Mouse (Mus musculus) liver, embryonic 15.5 days (tissue): ENCODE data around the gene Itga11. TPM values are rescaled to one million over a fixed set of nuclear protein-coding genes. Genes with fewer than 3 reads are reported as not detected.
A peak's percentile ranks its signal among the peaks of the same experiment; 100 is the strongest.

Experiments used
- ATAC-seq: fragments of 200-750 bp; cut with Nextera tagmentation; 2 replicates; pipeline ENCODE4 v1.8.0; 2017; ENCODE audit warnings: moderate number of reproducible peaks, mild to moderate bottlenecking, moderate library complexity; ENCODE audit not compliant: insufficient read depth
- H3K27ac ChIP-seq: fragments of 300-500 bp; sonication (generic); replicated peaks from 2 replicates; pipeline ENCODE4 v1.5.1; 2015; ENCODE audit warnings: mild to moderate bottlenecking, inconsistent platforms
- H3K27me3 ChIP-seq: fragments of 300-500 bp; sonication (generic); 2 replicates; pipeline ENCODE4 v1.6.1; 2015; ENCODE audit warnings: mild to moderate bottlenecking, inconsistent platforms
- H3K36me3 ChIP-seq: fragments of 300-500 bp; sonication (generic); replicated peaks from 2 replicates; pipeline ENCODE4 v1.6.1; 2015; ENCODE audit warnings: moderate library complexity, mild to moderate bottlenecking, inconsistent platforms
- H3K4me1 ChIP-seq: fragments of 300-500 bp; sonication (generic); replicated peaks from 2 replicates; pipeline ENCODE4 v1.6.1; 2015; ENCODE audit warnings: inconsistent platforms
- H3K4me2 ChIP-seq: fragments of 300-500 bp; sonication (generic); 2 replicates; pipeline ENCODE4 v1.6.1; 2015; ENCODE audit warnings: moderate library complexity, mild to moderate bottlenecking, inconsistent platforms
- H3K4me3 ChIP-seq: fragments of 300-500 bp; sonication (generic); replicated peaks from 2 replicates; pipeline ENCODE4 v1.5.1; 2015; ENCODE audit warnings: mild to moderate bottlenecking, inconsistent platforms
- H3K9ac ChIP-seq: fragments of 300-500 bp; sonication (generic); 2 replicates; pipeline ENCODE4 v1.6.1; 2015; ENCODE audit warnings: moderate library complexity, mild to moderate bottlenecking, inconsistent platforms
- H3K9me3 ChIP-seq: fragments of 300-500 bp; sonication (generic); replicated peaks from 2 replicates; pipeline ENCODE4 v1.6.1; 2016; ENCODE audit warnings: inconsistent platforms
- WGBS: fragments of 180-500 bp; shearing (Covaris S2); methylation state at CpG from one replicate; pipeline ENCODE4 v1.1.7; 2015; ENCODE audit warnings: mixed read lengths; ENCODE audit not compliant: insufficient replicate concordance; 5-methylcytosine and 5-hydroxymethylcytosine counted together
- polyA plus RNA-seq: library from polyadenylated mRNA; unstranded; fragments of >200 nt; fragmentation: Nextera tagmentation; extraction: Ambion mirVana; gene quantifications from 2 replicates; pipeline ENCODE4 v1.2.1, GENCODE M21; 2015

Itga11 gene
- 0.12 and 0.16 TPM in 2 replicates for polyA plus RNA-seq

- Histone ChIP-seq H3K27me3 (peaks cover 41% of the 10 kb centered on the region), H3K9ac (no peak within 1 kb of the TSS), H3K4me2 (peak within 1 kb of the TSS; percentile 44), H3K4me3 (no peak within 1 kb of the TSS; the same call in 1 of the 2 replicates), H3K27ac (no peak within 1 kb of the TSS), H3K4me1 (no peaks in the 10 kb centered on the region), H3K9me3 (no peaks in the 10 kb centered on the region), H3K36me3 (no peaks in the 10 kb centered on the region)
- WGBS: 2% methylated on average over 45 of the region's 45 CpGs
- no peak for ATAC-seq
Observed at GRCm38 (mm10) chr9:62677641-62678549, at the start of gene Itga11. Gene Itga11, plus strand, starts transcription at chr9:62677826.

- no peak overlapping the region for H3K9ac ChIP-seq
- H3K4me1 ChIP-seq: no peaks in the 10 kb centered on the region
- no peak overlapping the region for H3K27ac ChIP-seq
- H3K4me3 ChIP-seq: no peak overlapping the region
- H3K4me2 ChIP-seq: no peak overlapping the region
- H3K27me3 ChIP-seq: no peaks in the 10 kb centered on the region
- no peak for ATAC-seq
- 53% methylated on average over 10 of the region's 10 CpGs for WGBS
- H3K9me3 ChIP-seq: no peaks in the 10 kb centered on the region
- H3K36me3 ChIP-seq: no peaks in the 10 kb centered on the region
Observed at GRCm38 (mm10) chr9:62630631-62631240, 46.9 kb upstream of the Itga11 start.

GRCm38 (mm10) chr9:62632392-62632791 is 45.2 kb upstream of the Itga11 start:
- Histone ChIP-seq H3K27ac (no peak overlapping the region), H3K9me3 (no peaks in the 10 kb centered on the region), H3K36me3 (no peaks in the 10 kb centered on the region), H3K4me3 (no peak overlapping the region), H3K4me2 (no peak overlapping the region), H3K9ac (no peak overlapping the region), H3K27me3 (no peaks in the 10 kb centered on the region), H3K4me1 (no peaks in the 10 kb centered on the region)
- ATAC-seq: no peak
- 52% methylated on average over 6 of the region's 6 CpGs for WGBS

- H3K4me2 ChIP-seq: no peak overlapping the region
- no peaks in the 10 kb centered on the region for H3K27me3 ChIP-seq
- 38% methylated on average over 6 of the region's 6 CpGs for WGBS
- H3K27ac ChIP-seq: no peak overlapping the region
- no peak overlapping the region for H3K9ac ChIP-seq
- H3K36me3 ChIP-seq: no peaks in the 10 kb centered on the region
- H3K4me3 ChIP-seq: no peak overlapping the region
- H3K9me3 ChIP-seq: no peaks in the 10 kb centered on the region
- ATAC-seq: no peak
- H3K4me1 ChIP-seq: no peaks in the 10 kb centered on the region
Observed at GRCm38 (mm10) chr9:62638045-62638444, 39.6 kb upstream of the Itga11 start.

GRCm38 (mm10) chr9:62639686-62640085 is 37.9 kb upstream of the Itga11 start:
- Histone ChIP-seq H3K4me2 (no peak overlapping the region), H3K4me3 (no peak overlapping the region), H3K9me3 (no peaks in the 10 kb centered on the region), H3K27me3 (no peaks in the 10 kb centered on the region), H3K27ac (no peak overlapping the region), H3K4me1 (no peaks in the 10 kb centered on the region), H3K9ac (no peak overlapping the region), H3K36me3 (no peaks in the 10 kb centered on the region)
- 52% methylated on average over 4 of the region's 4 CpGs for WGBS
- ATAC-seq: no peak

GRCm38 (mm10) chr9:62640188-62640587 is 37.4 kb upstream of the Itga11 start:
- H3K9ac ChIP-seq: no peak overlapping the region
- H3K4me3 ChIP-seq: no peak overlapping the region
- no peaks in the 10 kb centered on the region for H3K27me3 ChIP-seq
- no peak for ATAC-seq
- WGBS: 55% methylated on average over 2 of the region's 2 CpGs
- H3K4me2 ChIP-seq: no peak overlapping the region
- H3K36me3 ChIP-seq: no peaks in the 10 kb centered on the region
- no peak overlapping the region for H3K27ac ChIP-seq
- H3K4me1 ChIP-seq: no peaks in the 10 kb centered on the region
- H3K9me3 ChIP-seq: no peaks in the 10 kb centered on the region

GRCm38 (mm10) chr9:62645716-62646400 is 31.8 kb upstream of the Itga11 start:
- no peak overlapping the region for H3K4me2 ChIP-seq
- H3K27me3 ChIP-seq: no peaks in the 10 kb centered on the region
- no peak overlapping the region for H3K9ac ChIP-seq
- no peaks in the 10 kb centered on the region for H3K4me1 ChIP-seq
- WGBS: 72% methylated on average over 6 of the region's 6 CpGs
- no peaks in the 10 kb centered on the region for H3K9me3 ChIP-seq
- no peak for ATAC-seq
- H3K36me3 ChIP-seq: no peaks in the 10 kb centered on the region
- no peak overlapping the region for H3K27ac ChIP-seq
- H3K4me3 ChIP-seq: no peak overlapping the region

- no peaks in the 10 kb centered on the region for H3K36me3 ChIP-seq
- H3K9me3 ChIP-seq: no peaks in the 10 kb centered on the region
- no peak overlapping the region for H3K9ac ChIP-seq
- no peak for ATAC-seq
- H3K4me3 ChIP-seq: no peak overlapping the region
- WGBS: 61% methylated on average over 7 of the region's 7 CpGs
- no peak overlapping the region for H3K27ac ChIP-seq
- no peak overlapping the region for H3K4me2 ChIP-seq
- H3K4me1 ChIP-seq: no peaks in the 10 kb centered on the region
- no peaks in the 10 kb centered on the region for H3K27me3 ChIP-seq
Observed at GRCm38 (mm10) chr9:62646721-62647183, 30.9 kb upstream of the Itga11 start.

- no peak overlapping the region for H3K9ac ChIP-seq
- 78% methylated on average over 3 of the region's 3 CpGs for WGBS
- no peaks in the 10 kb centered on the region for H3K9me3 ChIP-seq
- no peak overlapping the region for H3K27ac ChIP-seq
- no peak overlapping the region for H3K4me2 ChIP-seq
- H3K4me3 ChIP-seq: no peak overlapping the region
- ATAC-seq: no peak
- H3K4me1 ChIP-seq: no peaks in the 10 kb centered on the region
- H3K27me3 ChIP-seq: no peaks in the 10 kb centered on the region
- H3K36me3 ChIP-seq: no peaks in the 10 kb centered on the region
Observed at GRCm38 (mm10) chr9:62649444-62649843, 28.2 kb upstream of the Itga11 start.

GRCm38 (mm10) chr9:62650764-62651163 is 26.9 kb upstream of the Itga11 start:
- no peaks in the 10 kb centered on the region for H3K36me3 ChIP-seq
- no peaks in the 10 kb centered on the region for H3K9me3 ChIP-seq
- no peaks in the 10 kb centered on the region for H3K27me3 ChIP-seq
- H3K4me1 ChIP-seq: no peaks in the 10 kb centered on the region
- H3K9ac ChIP-seq: no peak overlapping the region
- no peak overlapping the region for H3K4me2 ChIP-seq
- WGBS: 67% methylated on average over 6 of the region's 6 CpGs
- no peak overlapping the region for H3K27ac ChIP-seq
- ATAC-seq: no peak
- H3K4me3 ChIP-seq: no peak overlapping the region

GRCm38 (mm10) chr9:62654336-62654735 is 23.3 kb upstream of the Itga11 start:
- Histone ChIP-seq H3K9me3 (no peaks in the 10 kb centered on the region), H3K4me3 (no peak overlapping the region), H3K27me3 (no peaks in the 10 kb centered on the region), H3K4me2 (no peak overlapping the region), H3K4me1 (no peaks in the 10 kb centered on the region), H3K27ac (no peak overlapping the region), H3K36me3 (no peaks in the 10 kb centered on the region), H3K9ac (no peak overlapping the region)
- no peak for ATAC-seq
- WGBS: 58% methylated on average over 6 of the region's 6 CpGs
